Mouse (Mus musculus): Measurements from ENCODE around the gene Usp36.

Gene Usp36

DNA sequence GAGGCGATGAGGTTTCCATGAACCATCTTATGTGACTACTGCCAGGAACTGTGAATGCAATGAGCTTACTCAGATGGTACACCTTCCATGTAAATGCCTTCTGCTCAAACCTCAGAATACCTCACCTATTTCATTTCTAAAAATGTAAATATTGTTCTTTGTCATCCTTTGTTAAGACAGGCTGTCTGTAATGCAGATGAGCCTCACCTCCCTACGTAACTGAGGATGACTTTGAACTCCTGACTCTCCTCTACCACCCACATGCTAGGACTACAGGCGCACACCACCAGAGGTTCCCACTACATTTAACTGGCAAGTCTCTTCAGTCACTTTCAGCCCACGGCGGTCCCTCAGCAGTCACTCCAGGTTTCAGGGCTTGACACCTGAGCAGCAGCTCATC, 67.1 kb downstream of the Usp36 start:
- no peak for DNase-seq (ENCODE audit: extremely low spot score)

DNA sequence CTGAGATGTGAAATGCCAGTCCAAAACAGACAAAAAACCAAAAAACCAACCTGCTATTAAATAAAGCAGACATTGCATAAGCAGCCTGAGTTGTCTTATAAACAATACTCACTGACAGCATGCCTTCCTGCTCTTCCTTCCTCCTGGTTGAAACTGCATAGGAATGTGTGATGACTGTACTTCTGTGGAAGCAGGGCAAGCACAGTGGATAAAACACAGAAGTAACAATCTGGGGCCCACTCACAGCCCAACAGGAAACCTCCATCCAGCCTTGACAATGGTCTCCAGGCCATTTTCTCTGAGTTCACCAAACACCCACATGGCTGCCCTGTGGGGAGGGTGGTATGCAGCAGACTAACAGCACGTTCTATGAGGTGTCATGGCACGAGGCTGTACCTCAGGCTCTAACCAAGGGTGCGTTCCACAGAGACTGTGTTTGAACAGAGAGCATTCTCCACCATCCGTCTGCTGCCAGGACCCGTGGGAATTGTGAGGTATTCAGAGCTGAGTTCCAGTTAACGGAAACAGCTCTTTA, 67.6 kb downstream of the Usp36 start:
- no peak for DNase-seq (ENCODE audit: extremely low spot score)

DNA sequence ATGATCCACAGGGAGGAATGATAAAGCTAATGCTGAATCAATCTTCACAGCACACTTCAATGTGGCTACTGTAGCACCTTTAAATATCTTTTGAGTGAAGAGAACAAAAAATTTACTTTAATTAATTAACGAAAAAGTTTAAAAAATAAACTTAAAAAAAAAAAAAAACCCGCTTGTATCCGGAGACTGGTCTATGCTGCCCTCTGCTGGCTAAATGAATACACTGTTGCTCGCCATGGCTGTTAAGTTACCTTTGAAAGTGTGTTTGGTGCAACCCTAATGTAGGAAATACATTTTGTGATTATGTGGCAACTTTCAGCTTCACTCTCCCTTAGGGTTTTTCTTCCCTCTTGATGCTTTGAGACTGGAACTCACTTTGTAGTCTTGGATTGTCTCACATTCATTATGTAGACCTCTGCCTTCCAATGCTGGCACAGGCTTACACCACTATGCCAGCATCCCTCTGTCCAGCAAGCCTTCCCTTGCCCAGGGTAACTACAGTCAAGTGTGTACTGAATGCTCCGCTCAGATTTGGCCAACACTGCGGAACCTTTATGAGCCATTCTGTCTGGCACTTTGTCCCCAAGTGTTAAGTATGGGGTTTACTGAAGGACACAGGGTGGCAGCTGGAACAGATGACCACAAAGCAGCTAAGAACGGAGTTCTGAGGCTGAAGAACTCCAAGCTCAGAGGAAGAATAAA, 69.3 kb downstream of the Usp36 start:
- no peak for DNase-seq (ENCODE audit: extremely low spot score)

DNA sequence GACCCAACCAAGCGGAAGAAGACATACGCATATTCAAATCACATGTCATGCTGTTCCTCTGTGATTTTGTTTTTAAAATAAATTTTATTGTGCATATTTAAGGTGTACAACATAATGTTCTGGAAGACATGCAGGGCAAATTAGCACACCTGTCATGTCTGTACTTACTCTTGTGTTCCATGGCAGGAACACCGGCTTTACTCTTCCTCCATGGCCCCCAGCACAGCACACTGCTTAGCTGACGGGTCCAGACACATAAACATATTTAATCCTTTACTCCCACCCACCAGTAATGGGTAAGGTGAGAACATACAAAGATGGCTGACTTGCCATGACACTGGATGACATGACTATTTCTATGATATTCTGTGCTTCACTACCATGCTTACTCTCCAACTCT, 71.0 kb downstream of the Usp36 start:
- no peak for DNase-seq (ENCODE audit: extremely low spot score)

DNA sequence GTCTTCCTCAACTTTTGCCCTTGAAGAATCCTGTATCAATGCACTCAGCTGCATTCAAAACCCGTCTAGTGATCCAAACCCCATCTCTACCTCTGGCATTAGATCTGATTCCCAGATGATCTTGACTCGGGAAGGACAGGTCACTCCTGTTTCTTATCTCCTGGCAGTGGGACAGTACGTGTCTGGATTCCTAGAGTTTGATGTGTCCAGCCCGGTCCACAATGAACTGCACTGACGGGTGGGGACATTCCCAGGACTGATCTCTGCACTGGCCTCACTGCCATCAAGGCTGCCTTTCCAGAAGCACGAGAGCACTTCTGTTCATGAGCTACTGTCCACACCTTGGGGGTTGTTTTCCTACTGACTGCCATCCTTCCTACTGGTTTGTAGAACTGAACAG, 73.6 kb downstream of the Usp36 start:
- no peak for DNase-seq (ENCODE audit: extremely low spot score)

DNA sequence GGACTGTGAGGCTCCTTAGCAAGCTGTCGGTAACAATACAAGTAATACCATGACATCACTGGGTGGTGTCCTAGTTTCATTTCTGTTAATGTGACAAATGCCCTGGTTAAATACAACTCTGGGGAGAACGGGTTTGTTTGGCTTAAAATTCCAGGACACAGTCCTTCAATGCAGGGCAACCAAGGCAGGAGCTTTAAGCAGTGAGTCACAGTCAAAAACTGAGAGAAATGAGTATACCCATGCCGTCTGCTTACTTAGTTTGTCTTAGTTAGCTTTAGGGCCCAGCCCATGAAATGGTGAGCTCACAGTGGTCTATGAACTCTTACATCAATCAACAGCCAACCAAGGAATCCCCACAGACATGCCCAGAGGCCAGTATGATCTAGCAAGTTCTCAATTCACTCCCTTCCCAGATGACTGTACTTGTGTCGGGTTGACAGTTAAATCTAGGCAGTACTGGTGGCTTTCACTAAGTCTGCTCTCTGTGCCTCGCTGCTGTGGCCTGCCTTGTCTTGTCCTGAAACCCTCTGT, 74.1 kb downstream of the Usp36 start:
- no peak for DNase-seq (ENCODE audit: extremely low spot score)

DNA sequence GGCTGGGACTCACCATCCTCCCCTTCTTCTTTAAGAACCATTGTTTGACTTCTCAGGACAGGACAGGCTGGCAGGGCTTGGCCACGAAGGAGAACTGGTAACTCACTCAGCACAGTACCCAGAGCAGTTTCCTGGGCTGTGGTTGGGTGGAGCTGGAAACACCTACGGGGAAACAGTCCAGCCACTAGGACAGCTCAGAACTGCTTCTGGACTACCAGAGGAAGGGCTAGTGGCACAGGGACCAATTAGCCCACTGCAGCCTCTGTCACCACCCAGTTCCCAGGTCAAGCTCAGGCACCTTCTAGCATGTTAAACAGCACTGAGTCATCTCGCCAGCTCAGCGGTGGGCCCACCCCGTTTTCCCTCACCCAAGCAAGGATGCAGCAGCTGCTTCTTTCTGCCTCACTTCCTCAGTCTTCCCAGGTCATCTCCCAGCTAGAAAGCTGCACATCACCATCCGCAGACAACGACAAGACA, 77.4 kb downstream of the Usp36 start:
- no peak for DNase-seq (ENCODE audit: extremely low spot score)

DNA sequence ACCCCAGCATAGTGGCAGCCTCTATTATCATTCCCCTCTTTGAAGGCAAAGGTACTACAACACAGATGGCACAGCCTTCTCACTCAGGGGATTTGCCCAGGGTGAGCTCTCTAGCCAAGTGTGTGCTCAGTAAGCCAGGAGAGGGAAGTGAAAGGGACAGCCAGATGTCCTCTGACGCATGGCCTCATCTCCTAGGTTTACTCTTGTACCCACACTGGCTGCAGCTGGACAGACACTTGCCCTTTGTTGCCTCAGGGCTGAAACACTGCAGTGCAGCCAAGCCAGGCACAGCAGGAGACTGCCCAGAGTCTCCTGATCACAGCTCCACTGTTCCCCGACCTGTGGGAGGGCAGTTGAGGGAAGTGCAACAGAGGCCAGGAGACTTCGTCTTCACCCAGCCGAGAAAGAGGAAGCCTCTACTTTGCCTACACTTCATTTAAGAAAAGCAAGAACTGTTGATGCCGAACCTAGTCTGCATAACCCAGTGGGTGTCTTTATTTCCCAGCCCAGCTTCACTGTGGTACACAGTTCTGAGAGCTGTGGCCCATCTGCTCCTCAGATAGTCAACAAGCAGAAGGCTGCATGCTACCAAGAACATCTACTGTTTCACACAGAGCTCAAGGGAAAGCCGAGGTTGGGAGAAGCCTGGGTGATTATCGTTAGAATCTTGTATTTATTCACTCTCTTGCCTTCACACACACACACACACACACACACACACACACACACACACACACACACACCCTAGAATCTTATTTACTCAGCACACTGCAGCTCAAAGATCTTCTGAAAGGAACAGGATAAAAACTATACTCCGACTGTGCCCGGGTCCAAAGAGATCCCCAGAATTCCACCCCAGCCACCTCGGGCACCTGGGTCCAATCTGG, 78.1 kb downstream of the Usp36 start:
- no peak for DNase-seq (ENCODE audit: extremely low spot score)

DNA sequence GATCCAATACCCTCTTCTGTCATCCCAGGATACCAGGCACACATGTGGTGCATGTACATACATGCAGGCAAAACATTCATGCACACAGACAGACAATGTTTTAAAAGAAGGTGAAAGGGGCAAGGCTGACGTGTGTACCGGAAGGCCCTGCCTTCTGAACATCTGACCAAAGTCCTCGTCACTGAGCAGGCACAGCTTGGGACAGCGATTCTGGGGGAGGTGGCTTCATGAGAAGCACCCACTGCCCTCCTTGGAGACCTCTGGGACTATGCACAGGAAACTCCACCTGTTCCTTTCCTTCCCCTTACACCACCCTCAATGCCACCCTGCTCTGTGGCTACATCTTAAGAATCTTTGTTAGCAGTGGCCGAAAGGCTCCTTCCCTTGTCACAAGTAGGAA, 79.1 kb downstream of the Usp36 start:
- no peak for DNase-seq (ENCODE audit: extremely low spot score)

DNA sequence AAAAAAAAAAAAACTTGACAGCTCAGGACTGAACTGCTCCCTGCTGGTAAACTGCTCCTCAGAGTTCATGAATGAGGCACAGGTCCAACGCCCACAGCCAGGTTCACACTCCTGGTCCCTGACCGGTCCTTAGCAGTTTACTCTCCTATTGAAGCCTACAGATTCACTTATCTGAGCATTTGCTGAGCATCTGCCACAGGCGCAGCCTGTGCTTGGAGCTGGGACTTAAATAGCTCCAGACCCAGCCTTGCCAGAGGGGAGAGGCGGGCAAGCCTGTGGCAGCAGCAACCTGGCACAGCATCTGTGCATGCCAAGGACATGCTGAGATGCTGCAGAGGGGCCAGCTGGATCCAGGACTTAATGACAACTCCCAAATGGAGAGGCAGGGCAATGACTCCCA, 79.9 kb downstream of the Usp36 start:
- DNase-seq (ENCODE audit: extremely low spot score) = no peak
